Mouse (Mus musculus): Measurements from ENCODE around the gene Xrcc4. TPM values are rescaled to one million over a fixed set of nuclear protein-coding genes. Genes with fewer than 3 reads are reported as not detected.

Gene Xrcc4
- polyA plus RNA-seq, 1 experiment from 2014 or later: 17.4 TPM

GRCm38 (mm10) chr13:89875499-89875898 lies 213.9 kb downstream of the Xrcc4 start:
- WGBS: 87% methylated on average over 4 of the region's 4 CpGs

GRCm38 (mm10) chr13:89872725-89873124 lies 216.7 kb downstream of the Xrcc4 start:
- no peak overlapping the region for H3K27ac ChIP-seq (ENCODE audit: low read length)
- H3K4me3 ChIP-seq (ENCODE audit: low read length): no peak overlapping the region
- H3K4me2 ChIP-seq (ENCODE audit: low read depth, low read length): no peak overlapping the region
- WGBS: 81% methylated on average over 3 of the region's 3 CpGs
- no peaks in the 10 kb centered on the region for H3K36me3 ChIP-seq (ENCODE audit: control insufficient read depth, insufficient read depth)
- no peaks in the 10 kb centered on the region for H3K27me3 ChIP-seq (ENCODE audit: control insufficient read depth, insufficient read depth, low read length)
- H3K9me3 ChIP-seq (replicated peaks; ENCODE audit: control insufficient read depth, low read length): no peaks in the 10 kb centered on the region
- ATAC-seq (replicated peaks; ENCODE audit: extremely low read depth, insufficient read depth, low FRiP score): no peak
- no peaks in the 10 kb centered on the region for H3K4me1 ChIP-seq (ENCODE audit: control insufficient read depth, insufficient read depth, low read length)
- no peak overlapping the region for H3K9ac ChIP-seq (ENCODE audit: low read length)

More at GRCm38 (mm10) chr13:89875499-89875898, 213.9 kb downstream of the Xrcc4 start:
- H3K4me1 ChIP-seq (ENCODE audit: control insufficient read depth, insufficient read depth, low read length): no peaks in the 10 kb centered on the region
- H3K4me3 ChIP-seq (ENCODE audit: low read length): no peak overlapping the region
- H3K36me3 ChIP-seq (ENCODE audit: control insufficient read depth, insufficient read depth): no peaks in the 10 kb centered on the region
- no peak overlapping the region for H3K27ac ChIP-seq (ENCODE audit: low read length)
- no peak overlapping the region for H3K9ac ChIP-seq (ENCODE audit: low read length)
- H3K4me2 ChIP-seq (ENCODE audit: low read depth, low read length): no peak overlapping the region
- no peaks in the 10 kb centered on the region for H3K9me3 ChIP-seq (replicated peaks; ENCODE audit: control insufficient read depth, low read length)
- ATAC-seq (replicated peaks; ENCODE audit: extremely low read depth, insufficient read depth, low FRiP score): no peak
- no peaks in the 10 kb centered on the region for H3K27me3 ChIP-seq (ENCODE audit: control insufficient read depth, insufficient read depth, low read length)

GRCm38 (mm10) chr13:89854139-89854538 lies 235.3 kb downstream of the Xrcc4 start:
- Histone ChIP-seq H3K4me1 (ENCODE audit: control insufficient read depth, insufficient read depth, low read length) (no peaks in the 10 kb centered on the region), H3K27me3 (ENCODE audit: control insufficient read depth, insufficient read depth, low read length) (no peaks in the 10 kb centered on the region), H3K9me3 (replicated peaks; ENCODE audit: control insufficient read depth, low read length) (no peaks in the 10 kb centered on the region), H3K4me2 (ENCODE audit: low read depth, low read length) (no peak overlapping the region), H3K27ac (ENCODE audit: low read length) (no peak overlapping the region), H3K9ac (ENCODE audit: low read length) (no peak overlapping the region), H3K36me3 (ENCODE audit: control insufficient read depth, insufficient read depth) (no peaks in the 10 kb centered on the region), H3K4me3 (ENCODE audit: low read length) (no peak overlapping the region)
- 85% methylated on average over 5 of the region's 5 CpGs for WGBS
- no peak for ATAC-seq (replicated peaks; ENCODE audit: extremely low read depth, insufficient read depth, low FRiP score)

- no peak overlapping the region for H3K4me3 ChIP-seq (ENCODE audit: low read length)
- no peaks in the 10 kb centered on the region for H3K27me3 ChIP-seq (ENCODE audit: control insufficient read depth, insufficient read depth, low read length)
- 66% methylated on average over 2 of the region's 2 CpGs for WGBS
- no peak overlapping the region for H3K27ac ChIP-seq (ENCODE audit: low read length)
- H3K9me3 ChIP-seq (replicated peaks; ENCODE audit: control insufficient read depth, low read length): no peaks in the 10 kb centered on the region
- no peak overlapping the region for H3K9ac ChIP-seq (ENCODE audit: low read length)
- no peak overlapping the region for H3K4me2 ChIP-seq (ENCODE audit: low read depth, low read length)
- no peaks in the 10 kb centered on the region for H3K4me1 ChIP-seq (ENCODE audit: control insufficient read depth, insufficient read depth, low read length)
- no peaks in the 10 kb centered on the region for H3K36me3 ChIP-seq (ENCODE audit: control insufficient read depth, insufficient read depth)
- no peak for ATAC-seq (replicated peaks; ENCODE audit: extremely low read depth, insufficient read depth, low FRiP score)
Observed at GRCm38 (mm10) chr13:89850746-89851145, 238.7 kb downstream of the Xrcc4 start.

GRCm38 (mm10) chr13:89849955-89850354 lies 239.5 kb downstream of the Xrcc4 start:
- Histone ChIP-seq H3K4me3 (ENCODE audit: low read length) (no peak overlapping the region), H3K9me3 (replicated peaks; ENCODE audit: control insufficient read depth, low read length) (no peaks in the 10 kb centered on the region), H3K36me3 (ENCODE audit: control insufficient read depth, insufficient read depth) (no peaks in the 10 kb centered on the region), H3K27ac (ENCODE audit: low read length) (no peak overlapping the region), H3K9ac (ENCODE audit: low read length) (no peak overlapping the region), H3K27me3 (ENCODE audit: control insufficient read depth, insufficient read depth, low read length) (no peaks in the 10 kb centered on the region), H3K4me2 (ENCODE audit: low read depth, low read length) (no peak overlapping the region), H3K4me1 (ENCODE audit: control insufficient read depth, insufficient read depth, low read length) (no peaks in the 10 kb centered on the region)
- 86% methylated on average over 1 of the region's 1 CpGs for WGBS
- no peak for ATAC-seq (replicated peaks; ENCODE audit: extremely low read depth, insufficient read depth, low FRiP score)

GRCm38 (mm10) chr13:89838635-89839034 lies 250.8 kb downstream of the Xrcc4 start:
- no peak overlapping the region for H3K9ac ChIP-seq (ENCODE audit: low read length)
- WGBS: 77% methylated on average over 3 of the region's 3 CpGs
- no peak for ATAC-seq (replicated peaks; ENCODE audit: extremely low read depth, insufficient read depth, low FRiP score)

GRCm38 (mm10) chr13:89834485-89834884 lies 254.9 kb downstream of the Xrcc4 start:
- Histone ChIP-seq H3K4me3 (ENCODE audit: low read length) (no peak overlapping the region), H3K4me1 (ENCODE audit: control insufficient read depth, insufficient read depth, low read length) (no peaks in the 10 kb centered on the region), H3K27me3 (ENCODE audit: control insufficient read depth, insufficient read depth, low read length) (no peaks in the 10 kb centered on the region), H3K27ac (ENCODE audit: low read length) (no peak overlapping the region), H3K9ac (ENCODE audit: low read length) (no peak overlapping the region), H3K36me3 (ENCODE audit: control insufficient read depth, insufficient read depth) (no peaks in the 10 kb centered on the region), H3K4me2 (ENCODE audit: low read depth, low read length) (no peak overlapping the region), H3K9me3 (replicated peaks; ENCODE audit: control insufficient read depth, low read length) (no peaks in the 10 kb centered on the region)
- 82% methylated on average over 3 of the region's 3 CpGs for WGBS
- no peak for ATAC-seq (replicated peaks; ENCODE audit: extremely low read depth, insufficient read depth, low FRiP score)

More at GRCm38 (mm10) chr13:89838635-89839034, 250.8 kb downstream of the Xrcc4 start:
- H3K27me3 ChIP-seq (ENCODE audit: control insufficient read depth, insufficient read depth, low read length): no peaks in the 10 kb centered on the region
- no peak overlapping the region for H3K4me2 ChIP-seq (ENCODE audit: low read depth, low read length)
- H3K36me3 ChIP-seq (ENCODE audit: control insufficient read depth, insufficient read depth): no peaks in the 10 kb centered on the region
- H3K27ac ChIP-seq (ENCODE audit: low read length): no peak overlapping the region
- no peaks in the 10 kb centered on the region for H3K4me1 ChIP-seq (ENCODE audit: control insufficient read depth, insufficient read depth, low read length)
- no peaks in the 10 kb centered on the region for H3K9me3 ChIP-seq (replicated peaks; ENCODE audit: control insufficient read depth, low read length)
- no peak overlapping the region for H3K4me3 ChIP-seq (ENCODE audit: low read length)

- no peak for ATAC-seq (replicated peaks; ENCODE audit: extremely low read depth, insufficient read depth, low FRiP score)
- no peaks in the 10 kb centered on the region for H3K9me3 ChIP-seq (replicated peaks; ENCODE audit: control insufficient read depth, low read length)
- WGBS: 58% methylated on average over 2 of the region's 2 CpGs
Observed at GRCm38 (mm10) chr13:89833053-89833670, 256.2 kb downstream of the Xrcc4 start.

GRCm38 (mm10) chr13:89828429-89828970 lies 260.9 kb downstream of the Xrcc4 start:
- Histone ChIP-seq H3K27me3 (ENCODE audit: control insufficient read depth, insufficient read depth, low read length) (no peaks in the 10 kb centered on the region), H3K27ac (ENCODE audit: low read length) (no peak overlapping the region), H3K36me3 (ENCODE audit: control insufficient read depth, insufficient read depth) (no peaks in the 10 kb centered on the region), H3K4me2 (ENCODE audit: low read depth, low read length) (no peak overlapping the region), H3K9me3 (replicated peaks; ENCODE audit: control insufficient read depth, low read length) (no peaks in the 10 kb centered on the region), H3K4me1 (ENCODE audit: control insufficient read depth, insufficient read depth, low read length) (no peaks in the 10 kb centered on the region), H3K4me3 (ENCODE audit: low read length) (no peak overlapping the region), H3K9ac (ENCODE audit: low read length) (no peak overlapping the region)
- WGBS: 57% methylated on average over 3 of the region's 3 CpGs
- no peak for ATAC-seq (replicated peaks; ENCODE audit: extremely low read depth, insufficient read depth, low FRiP score)

More at GRCm38 (mm10) chr13:89833053-89833670, 256.2 kb downstream of the Xrcc4 start:
- Histone ChIP-seq H3K9ac (ENCODE audit: low read length) (no peak overlapping the region), H3K27me3 (ENCODE audit: control insufficient read depth, insufficient read depth, low read length) (no peaks in the 10 kb centered on the region), H3K36me3 (ENCODE audit: control insufficient read depth, insufficient read depth) (no peaks in the 10 kb centered on the region), H3K4me1 (ENCODE audit: control insufficient read depth, insufficient read depth, low read length) (no peaks in the 10 kb centered on the region), H3K4me3 (ENCODE audit: low read length) (no peak overlapping the region), H3K27ac (ENCODE audit: low read length) (no peak overlapping the region), H3K4me2 (ENCODE audit: low read depth, low read length) (no peak overlapping the region)

All from heart, embryonic 16.5 days (tissue).